Mouse (Mus musculus) CH12.LX (cell line): Measurements from ENCODE around the gene Anxa3. TPM values are rescaled to one million over a fixed set of nuclear protein-coding genes. Genes with fewer than 3 reads are reported as not detected.

ENCODE experiments used
- DNase-seq: peaks from one replicate; pipeline ENCODE4 v3.0.0-alpha.2; 2013; ENCODE audit errors: extremely low read depth
- H3K27ac ChIP-seq: 2 replicates; pipeline ENCODE4 v1.5.1; 2012; ENCODE audit warnings: low read depth, mild to moderate bottlenecking, control low read depth, moderate library complexity; ENCODE audit not compliant: insufficient read depth
- H3K27me3 ChIP-seq: replicated peaks from 2 replicates; pipeline ENCODE3; 2012; ENCODE audit warnings: inconsistent platforms
- H3K36me3 ChIP-seq, 2 experiments: replicated peaks in 1 of 2; 2 replicates each; pipeline versions ENCODE3 to v1.6.1; 2012; ENCODE audit warnings: inconsistent platforms in 1 of 2, low read length in 1 of 2, mild to moderate bottlenecking in 1 of 2, mixed read lengths in 1 of 2, moderate library complexity in 1 of 2; ENCODE audit not compliant: control insufficient read depth in 1 of 2, insufficient read depth in 1 of 2
- H3K4me1 ChIP-seq, 2 experiments: 2 replicates each; pipeline ENCODE4 v1.6.1; 2012; ENCODE audit warnings: inconsistent platforms in 1 of 2, moderate library complexity in 1 of 2; ENCODE audit not compliant: insufficient read depth in 2 of 2, control insufficient read depth in 1 of 2
- H3K4me2 ChIP-seq: 2 replicates; pipeline ENCODE4 v1.6.1; 2012; ENCODE audit warnings: low read depth, mild to moderate bottlenecking, control low read depth; ENCODE audit not compliant: poor library complexity, insufficient read depth, severe bottlenecking
- H3K4me3 ChIP-seq, 3 experiments: fragments of 150-350 bp in 1 of 3; sonication (generic) in 1 of 3; replicated peaks in 1 of 3; 2 replicates each; pipeline versions ENCODE3 to v1.5.1; 2011 to 2012; ENCODE audit warnings: low read depth in 2 of 3, low read length in 2 of 3, mild to moderate bottlenecking in 2 of 3, moderate library complexity in 2 of 3, control low read depth in 1 of 3, improper control_type of control experiment in 1 of 3, inconsistent platforms in 1 of 3, mixed read lengths in 1 of 3; ENCODE audit not compliant: poor library complexity in 1 of 3
- H3K79me2 ChIP-seq: replicated peaks from 2 replicates; pipeline ENCODE4 v1.6.1; 2012; ENCODE audit warnings: mild to moderate bottlenecking, moderate library complexity; ENCODE audit not compliant: control insufficient read depth, poor library complexity, insufficient read depth, severe bottlenecking; ENCODE audit errors: extremely low read depth
- H3K9ac ChIP-seq: 2 replicates; pipeline ENCODE4 v1.6.1; 2012; ENCODE audit warnings: low read depth, mild to moderate bottlenecking, control low read depth, moderate library complexity; ENCODE audit not compliant: insufficient read depth
- H3K9me3 ChIP-seq: replicated peaks from 2 replicates; pipeline ENCODE3; 2012; ENCODE audit warnings: low read length, inconsistent platforms, mixed read lengths
- BHLHE40 ChIP-seq: IDR thresholded peaks from 2 replicates; pipeline ENCODE4 v1.6.1; 2011; ENCODE audit warnings: mild to moderate bottlenecking, low read depth, low read length, improper control_type of control experiment
- CHD2 ChIP-seq: IDR thresholded peaks from 2 replicates; pipeline ENCODE4 v1.6.1; 2011; ENCODE audit warnings: low read length, improper control_type of control experiment
- CTCF ChIP-seq, 2 experiments: IDR thresholded peaks in 1 of 2; conservative IDR thresholded peaks in 1 of 2; 2 replicates each; pipeline ENCODE4 v1.5.1; 2011 to 2012; ENCODE audit warnings: low read depth in 2 of 2, low read length in 2 of 2, improper control_type of control experiment in 1 of 2, inconsistent platforms in 1 of 2, mild to moderate bottlenecking in 1 of 2, moderate library complexity in 1 of 2
- ELF1 ChIP-seq: IDR thresholded peaks from 2 replicates; pipeline ENCODE4 v1.6.1; 2014; ENCODE audit warnings: low read depth, mild to moderate bottlenecking, inconsistent platforms, low read length, improper control_type of control experiment
- ETS1 ChIP-seq: conservative IDR thresholded peaks from 2 replicates; pipeline ENCODE4 v1.6.1; 2012; ENCODE audit warnings: low read depth, mild to moderate bottlenecking, inconsistent platforms, low read length, improper control_type of control experiment, moderate library complexity
- GABPA ChIP-seq: IDR thresholded peaks from 2 replicates; pipeline ENCODE4 v1.6.1; 2012; ENCODE audit warnings: low read depth, low read length, improper control_type of control experiment, inconsistent platforms; ENCODE audit not compliant: insufficient replicate concordance
- HCFC1 ChIP-seq: IDR thresholded peaks from 2 replicates; pipeline ENCODE4 v1.6.1; 2012; ENCODE audit warnings: low read depth, mild to moderate bottlenecking, inconsistent platforms, low read length, improper control_type of control experiment
- IRF4 ChIP-seq: IDR thresholded peaks from 2 replicates; pipeline ENCODE4 v1.6.1; 2014; ENCODE audit warnings: low read depth, mild to moderate bottlenecking, inconsistent platforms, low read length, improper control_type of control experiment
- JUN ChIP-seq: IDR thresholded peaks from 2 replicates; pipeline ENCODE4 v1.6.1; 2011; ENCODE audit warnings: low read depth, mild to moderate bottlenecking, low read length, improper control_type of control experiment, moderate library complexity; ENCODE audit not compliant: insufficient read depth
- KAT2A ChIP-seq: IDR thresholded peaks from 2 replicates; pipeline ENCODE4 v1.6.1; 2012; ENCODE audit warnings: low read length, improper control_type of control experiment, inconsistent platforms; ENCODE audit not compliant: insufficient replicate concordance
- MAFK ChIP-seq: IDR thresholded peaks from 2 replicates; pipeline ENCODE4 v1.6.1; 2011; ENCODE audit warnings: low read length, improper control_type of control experiment; ENCODE audit not compliant: insufficient replicate concordance
- MXI1 ChIP-seq: IDR thresholded peaks from 2 replicates; pipeline ENCODE4 v1.6.1; 2011; ENCODE audit warnings: mild to moderate bottlenecking, low read depth, low read length, improper control_type of control experiment
- MYC ChIP-seq: IDR thresholded peaks from 2 replicates; pipeline ENCODE4 v1.6.1; 2011; ENCODE audit warnings: low read depth, mild to moderate bottlenecking, improper control_type of control experiment, low read length
- NELFE ChIP-seq: IDR thresholded peaks from 2 replicates; pipeline ENCODE4 v1.6.1; 2011; ENCODE audit warnings: low read depth, low read length, improper control_type of control experiment
- NRF1 ChIP-seq: IDR thresholded peaks from 2 replicates; pipeline ENCODE4 v1.6.1; 2014; ENCODE audit warnings: low read depth, mild to moderate bottlenecking, inconsistent platforms, low read length, improper control_type of control experiment, moderate library complexity
- PAX5 ChIP-seq: IDR thresholded peaks from 2 replicates; pipeline ENCODE4 v1.6.1; 2012; ENCODE audit warnings: low read length, inconsistent platforms, mixed read lengths
- POLR2AphosphoS2 ChIP-seq: IDR thresholded peaks from 2 replicates; pipeline ENCODE4 v1.6.1; 2011; ENCODE audit warnings: low read depth, low read length, improper control_type of control experiment
- RCOR1 ChIP-seq: conservative IDR thresholded peaks from 2 replicates; pipeline ENCODE4 v1.6.1; 2012; ENCODE audit warnings: low read depth, mild to moderate bottlenecking, inconsistent platforms, low read length, improper control_type of control experiment
- SMC3 ChIP-seq: IDR thresholded peaks from 2 replicates; pipeline ENCODE4 v1.6.1; 2011; ENCODE audit warnings: low read depth, low read length, improper control_type of control experiment
- TCF12 ChIP-seq: IDR thresholded peaks from 2 replicates; pipeline ENCODE4 v1.6.1; 2014; ENCODE audit warnings: low read depth, mild to moderate bottlenecking, inconsistent platforms, low read length, improper control_type of control experiment
- UBTF ChIP-seq: IDR thresholded peaks from 2 replicates; pipeline ENCODE4 v1.6.1; 2012; ENCODE audit warnings: low read depth, mild to moderate bottlenecking, inconsistent platforms, low read length, improper control_type of control experiment, moderate library complexity
- USF1 ChIP-seq: IDR thresholded peaks from 2 replicates; pipeline ENCODE4 v1.6.1; 2014; ENCODE audit warnings: low read depth, mild to moderate bottlenecking, inconsistent platforms, low read length, improper control_type of control experiment
- ZC3H11A ChIP-seq: IDR thresholded peaks from 2 replicates; pipeline ENCODE4 v1.6.1; 2012; ENCODE audit warnings: low read depth, mild to moderate bottlenecking, inconsistent platforms, low read length, improper control_type of control experiment
- ZMIZ1 ChIP-seq: IDR thresholded peaks from 2 replicates; pipeline ENCODE4 v1.6.1; 2012; ENCODE audit warnings: low read depth, mild to moderate bottlenecking, inconsistent platforms, low read length, improper control_type of control experiment
- ZNF384 ChIP-seq: IDR thresholded peaks from 2 replicates; pipeline ENCODE4 v1.6.1; 2012; ENCODE audit warnings: low read depth, low read length, improper control_type of control experiment, inconsistent platforms
- dilution Hi-C: fragments of 300-500 bp; cut with MboI; formaldehyde crosslinking; loops from 2 replicates; pipeline ENCODE4 v1.14.3; 2020; ENCODE audit warnings: low sequenced_read_pairs; ENCODE audit not compliant: extremely low pct_unique_long_range_greater_than_20kb, extremely low pct_ligation_motif_present
- in situ Hi-C: fragments of 300-500 bp; cut with MboI; formaldehyde crosslinking; loops from 3 replicates; pipeline ENCODE4 v1.14.3; 2019; ENCODE audit warnings: low sequenced_read_pairs, low pct_ligation_motif_present, low pct_unique_long_range_greater_than_20kb, mixed read lengths
- polyA plus RNA-seq: library from polyadenylated mRNA; unstranded; fragments of >175 nt; gene quantifications from 2 replicates; pipeline ENCODE4 v1.2.1, GENCODE M21; 2012; ENCODE audit warnings: low read depth; ENCODE audit not compliant: insufficient read length
- total RNA-seq, 2 experiments: library from RNA; depleted of rRNA; stranded (reverse); fragments of 300-350 nt in 1 of 2; fragments of >200 nt in 1 of 2; gene quantifications; 2 replicates each; pipeline ENCODE4 v1.2.3; 2012 to 2014

Anxa3 gene
- total and polyA plus RNA-seq, 3 experiments, result 1.4 TPM; not detected in 2

DNA sequence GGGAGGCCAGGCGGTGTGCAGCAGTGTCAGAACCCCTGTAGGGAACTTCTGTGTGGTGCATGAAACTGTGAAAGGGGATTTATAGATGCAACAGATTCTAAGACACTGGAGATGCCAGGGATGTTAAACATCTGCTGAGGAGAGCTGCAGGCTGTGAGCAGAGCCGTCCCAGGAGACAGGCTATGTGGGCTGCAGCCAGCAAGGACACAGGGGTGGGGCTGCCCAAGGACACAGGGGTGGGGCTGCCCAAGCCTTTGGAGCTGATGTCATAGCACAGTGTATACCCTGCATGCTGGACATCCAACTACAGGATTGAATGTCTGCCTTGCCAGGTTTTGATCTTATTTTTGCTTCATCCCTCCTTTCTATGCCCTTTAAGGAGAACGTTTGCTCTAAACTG lies 88.0 kb downstream of the Anxa3 start:
- Histone ChIP-seq H3K4me3 (no peak overlapping the region), H3K9me3 (peaks cover 4% of the 10 kb centered on the region), H3K27me3 (no peaks in the 10 kb centered on the region), H3K4me2 (no peak overlapping the region), H3K36me3 (no peaks in the 10 kb centered on the region), H3K9ac (no peak overlapping the region), H3K4me1 (peaks cover 3 to 15% of the 10 kb centered on the region in 2 experiments), H3K79me2 (no peaks in the 10 kb centered on the region), H3K27ac (no peak overlapping the region)
- dilution Hi-C loops, result no loop called here
- no peak for TF ChIP-seq JUN
- TF ChIP-seq HCFC1, result no peak
- no peak for TF ChIP-seq POLR2AphosphoS2
- no peak for TF ChIP-seq MXI1
- no peak for TF ChIP-seq ELF1
- TF ChIP-seq ZMIZ1, result no peak
- TF ChIP-seq USF1, result no peak
- TF ChIP-seq ZNF384, result no peak
- TF ChIP-seq GABPA, result no peak
- TF ChIP-seq ZC3H11A, result no peak
- TF ChIP-seq ETS1, result no peak
- TF ChIP-seq NELFE, result no peak
- no peak for TF ChIP-seq IRF4
- no peak for TF ChIP-seq KAT2A
- no peak for TF ChIP-seq CTCF (conservative IDR thresholded peaks at IDR 0.05 in 1 of 2, IDR thresholded peaks at IDR 0.05 in 1 of 2; ENCODE audit: low read depth in 2 of 2, low read length in 2 of 2)
- TF ChIP-seq TCF12, result no peak
- no peak for TF ChIP-seq UBTF
- in situ Hi-C loops, result no loop called here
- no peak for DNase-seq

GRCm38 (mm10) chr5:96881613-96882012 lies 88.5 kb downstream of the Anxa3 start:
- in situ Hi-C loops, result no loop called here
- Histone ChIP-seq H3K4me3 (no peak overlapping the region), H3K4me1 (peaks cover 3 to 15% of the 10 kb centered on the region in 2 experiments)

More at GRCm38 (mm10) chr5:96881613-96882012, 88.5 kb downstream of the Anxa3 start:
- no peak for DNase-seq
- no peaks in the 10 kb centered on the region for H3K27me3 ChIP-seq
- H3K9me3 ChIP-seq, result peaks cover 4% of the 10 kb centered on the region
- H3K9ac ChIP-seq, result no peak overlapping the region
- no peaks in the 10 kb centered on the region for H3K79me2 ChIP-seq
- no peak overlapping the region for H3K4me2 ChIP-seq
- dilution Hi-C loops, result no loop called here
- no peaks in the 10 kb centered on the region for H3K36me3 ChIP-seq
- H3K27ac ChIP-seq, result no peak overlapping the region
- TF ChIP-seq NELFE (no peak), MAFK (no peak), PAX5 (no peak), RCOR1 (no peak), BHLHE40 (no peak), UBTF (no peak), SMC3 (no peak), MXI1 (no peak), CHD2 (no peak), NRF1 (no peak), MYC (no peak)
